Mouse (Mus musculus) left cerebral cortex, postnatal 10 days (tissue): ENCODE results near the gene Timm29. TPM values are rescaled to one million over a fixed set of nuclear protein-coding genes. Genes with fewer than 3 reads are reported as not detected.

Experiments
- DNase-seq, 2 experiments: peaks; one replicate each; pipeline ENCODE4 v3.0.0; 2021 to 2022; ENCODE audit warnings: low spot score in 2 of 2, mixed read lengths in 1 of 2; ENCODE audit errors: extremely low spot score in 1 of 2
- intact Hi-C: fragments of 180-260 bp; cut with DNase I; formaldehyde crosslinking; loops from one replicate; pipeline ENCODE4 v1.15.1; 2025
- total RNA-seq, 2 experiments: library from RNA; stranded (reverse); gene quantifications; 2 replicates each; pipeline ENCODE4 v1.2.3; 2021

The Timm29 gene
- total RNA-seq = 10 to 100 TPM; 47.6 to 50.7 TPM

GRCm38 (mm10) chr9:21592703-21593121 lies at the start of gene Timm29, which contains the start of gene Yipf2:
Timm29 (plus strand) TSS chr9:21592722.
Yipf2 (minus strand) TSS chr9:21592828.
- DNase-seq = peak; percentile 90 to 95
- intact Hi-C loops = no loop called here

- no peak for DNase-seq
- intact Hi-C loops = no loop called here
Measured at GRCm38 (mm10) chr9:21545351-21545915, 47.1 kb upstream of the Timm29 start.

GRCm38 (mm10) chr9:21545916-21546788 lies 46.4 kb upstream of the Timm29 start:
- DNase-seq = peak; percentile 98 to 99
- intact Hi-C loops = no loop called here

GRCm38 (mm10) chr9:21546789-21547074 lies 45.8 kb upstream of the Timm29 start, which contains the start of gene Carm1:
Carm1 (plus strand) TSS chr9:21546894.
- intact Hi-C loops = no loop called here
- no peak for DNase-seq

GRCm38 (mm10) chr9:21547075-21547941 lies 45.2 kb upstream of the Timm29 start:
- DNase-seq = peak; percentile 47 to 81
- intact Hi-C loops = no loop called here

- DNase-seq = peak in 1 of 2 experiments; percentile 27
- intact Hi-C loops = no loop called here
Measured at GRCm38 (mm10) chr9:21551049-21551448, 41.5 kb upstream of the Timm29 start.

- intact Hi-C loops = no loop called here
- no peak for DNase-seq
Measured at GRCm38 (mm10) chr9:21553607-21554273, 38.8 kb upstream of the Timm29 start.

- intact Hi-C loops = no loop called here
- DNase-seq = no peak
Measured at GRCm38 (mm10) chr9:21555198-21555742, 37.3 kb upstream of the Timm29 start.

GRCm38 (mm10) chr9:21556996-21557395 lies 35.5 kb upstream of the Timm29 start:
- DNase-seq = no peak
- intact Hi-C loops = no loop called here

GRCm38 (mm10) chr9:21557556-21557955 lies 35.0 kb upstream of the Timm29 start:
- no peak for DNase-seq
- intact Hi-C loops = no loop called here

- intact Hi-C loops = no loop called here
- no peak for DNase-seq
Measured at GRCm38 (mm10) chr9:21558366-21558765, 34.2 kb upstream of the Timm29 start.

GRCm38 (mm10) chr9:21559151-21559550 lies 33.4 kb upstream of the Timm29 start:
- intact Hi-C loops = no loop called here
- no peak for DNase-seq

GRCm38 (mm10) chr9:21564420-21564819 lies 28.1 kb upstream of the Timm29 start:
- DNase-seq = no peak
- intact Hi-C loops = no loop called here

- intact Hi-C loops = no loop called here
- no peak for DNase-seq
Measured at GRCm38 (mm10) chr9:21565004-21565586, 27.4 kb upstream of the Timm29 start.

GRCm38 (mm10) chr9:21566538-21566937 lies 26.0 kb upstream of the Timm29 start:
- DNase-seq = no peak
- intact Hi-C loops = no loop called here

- no peak for DNase-seq
- intact Hi-C loops = no loop called here
Measured at GRCm38 (mm10) chr9:21567051-21567450, 25.5 kb upstream of the Timm29 start.

GRCm38 (mm10) chr9:21568657-21569255 lies 23.8 kb upstream of the Timm29 start:
- no peak for DNase-seq
- intact Hi-C loops = no loop called here
